Mouse (Mus musculus) left cerebral cortex, postnatal 25 days (tissue): ENCODE results near the gene Sh3d19. TPM values are rescaled to one million over a fixed set of nuclear protein-coding genes. Genes with fewer than 3 reads are reported as not detected.

Experiments
- DNase-seq, 2 experiments: peaks; one replicate each; pipeline ENCODE4 v3.0.0; 2022; ENCODE audit warnings: low spot score in 2 of 2, mixed read lengths in 1 of 2
- intact Hi-C: fragments of 180-260 bp; cut with DNase I; formaldehyde crosslinking; loops from one replicate; pipeline ENCODE4 v1.15.1; 2025
- total RNA-seq, 2 experiments: library from RNA; stranded (reverse); gene quantifications; 2 replicates each; pipeline ENCODE4 v1.2.3; 2021

The Sh3d19 gene
- total RNA-seq, 2 experiments from 2014 or later, result 17.8 to 22.3 TPM

DNA sequence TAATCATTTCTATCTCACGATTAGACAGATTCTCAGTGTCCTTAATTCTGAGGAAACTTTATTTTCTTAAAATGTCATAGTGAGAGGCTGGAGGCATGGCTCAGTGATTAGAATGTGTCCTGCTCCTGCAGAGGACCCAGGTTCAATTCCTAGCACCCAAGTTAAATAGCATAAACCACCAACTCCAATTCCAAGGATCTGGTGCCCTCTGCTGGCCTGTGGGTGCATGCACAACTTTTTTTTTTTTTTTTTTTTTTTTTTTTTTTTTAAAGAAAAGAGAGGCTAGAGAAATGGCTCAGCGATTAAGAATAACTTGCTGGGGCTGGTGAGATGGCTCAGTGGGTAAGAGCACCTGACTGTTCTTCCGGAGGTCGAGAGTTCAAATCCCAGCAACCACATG lies 146.0 kb downstream of the Sh3d19 start:
- no peak for DNase-seq
- intact Hi-C loops, result no loop called here

GRCm38 (mm10) chr3:86119237-86119932 lies 148.5 kb downstream of the Sh3d19 start:
- intact Hi-C loops, result no loop called here
- DNase-seq, result no peak

- DNase-seq, result no peak
- intact Hi-C loops, result no loop called here
Observed at GRCm38 (mm10) chr3:86122156-86122555, 151.2 kb downstream of the Sh3d19 start.

DNA sequence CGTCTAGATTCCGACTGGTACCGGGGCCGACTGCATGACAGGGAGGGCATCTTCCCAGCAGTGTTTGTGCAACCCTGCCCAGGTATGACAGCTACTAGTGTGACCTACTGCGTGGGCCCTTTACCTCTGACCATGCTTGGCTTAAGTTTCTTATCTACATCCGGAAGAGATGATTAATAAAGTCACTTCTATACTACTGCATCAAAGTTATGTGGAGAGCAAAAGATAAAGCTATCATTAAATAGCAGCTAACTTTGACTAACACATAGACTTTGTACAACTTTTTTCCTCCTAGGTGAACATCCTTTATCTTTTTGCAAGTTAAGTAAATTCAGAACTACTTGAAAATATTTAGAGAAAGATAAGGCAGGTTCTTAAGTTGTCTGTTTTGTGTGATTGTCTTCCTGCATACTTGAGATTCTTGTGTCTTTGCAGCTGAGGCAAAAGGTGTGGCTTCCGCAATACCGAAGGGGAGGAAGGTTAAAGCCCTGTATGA lies 152.4 kb downstream of the Sh3d19 start:
- no peak for DNase-seq
- intact Hi-C loops, result no loop called here

DNA sequence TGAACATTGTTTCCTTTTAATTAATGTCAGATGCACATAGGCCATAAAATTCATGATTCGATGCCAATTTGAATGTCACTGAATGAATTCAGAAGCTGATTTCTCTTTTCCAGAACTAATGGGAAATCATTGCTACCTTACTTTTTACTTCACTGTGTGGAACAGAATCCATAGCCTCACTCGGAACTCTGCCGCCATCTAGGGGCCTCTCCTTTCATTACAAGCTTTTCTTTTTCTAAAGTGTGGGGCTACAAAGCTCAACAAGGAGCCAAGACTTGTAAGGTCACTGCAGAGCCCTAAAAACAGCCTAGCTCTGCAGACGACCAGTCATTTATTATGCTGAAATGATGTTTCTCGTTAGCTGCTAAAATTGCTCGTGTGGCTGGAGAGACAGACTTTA lies 158.8 kb downstream of the Sh3d19 start:
- peak; percentile 75 to 84 for DNase-seq
- intact Hi-C loops, result loop anchor here (5.0 kb wide), 3 partner anchors 207 to 1212 kb away; no protein-coding TSS in a partner anchor

- no peak for DNase-seq
- intact Hi-C loops, result no loop called here
Observed at GRCm38 (mm10) chr3:86134939-86135638, 164.2 kb downstream of the Sh3d19 start.

DNA sequence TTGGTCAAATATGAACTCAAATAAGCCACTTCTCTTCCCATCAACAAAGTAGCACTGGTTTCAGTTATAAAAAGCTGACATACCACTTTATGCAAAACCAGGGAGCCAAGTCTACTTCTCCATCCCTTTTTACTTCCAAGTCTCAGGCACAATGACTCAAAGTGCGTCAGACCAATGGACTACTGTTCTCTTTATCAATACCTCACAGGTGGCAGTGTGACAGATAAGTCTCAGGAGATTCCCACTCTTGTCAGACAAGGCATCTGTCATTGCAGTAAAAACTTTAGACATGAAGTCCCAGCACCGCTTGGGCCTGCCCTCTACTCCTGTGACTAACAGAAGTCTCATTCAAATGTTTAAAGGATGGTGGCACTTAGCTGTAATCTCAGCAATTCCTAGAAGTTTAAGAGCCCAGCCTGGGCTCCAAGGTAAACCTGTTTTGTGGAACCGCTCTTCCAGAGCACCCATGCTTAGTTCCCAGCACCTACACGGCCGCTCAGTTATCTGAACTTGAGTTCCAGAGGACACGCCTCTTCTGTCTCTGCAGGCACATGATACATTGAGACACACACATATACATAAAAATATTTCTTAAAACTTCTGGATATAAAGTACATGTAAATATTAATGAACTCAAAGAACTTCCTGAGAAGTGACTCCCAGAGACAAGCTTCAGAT lies 165.1 kb downstream of the Sh3d19 start:
- DNase-seq, result no peak
- intact Hi-C loops, result no loop called here

DNA sequence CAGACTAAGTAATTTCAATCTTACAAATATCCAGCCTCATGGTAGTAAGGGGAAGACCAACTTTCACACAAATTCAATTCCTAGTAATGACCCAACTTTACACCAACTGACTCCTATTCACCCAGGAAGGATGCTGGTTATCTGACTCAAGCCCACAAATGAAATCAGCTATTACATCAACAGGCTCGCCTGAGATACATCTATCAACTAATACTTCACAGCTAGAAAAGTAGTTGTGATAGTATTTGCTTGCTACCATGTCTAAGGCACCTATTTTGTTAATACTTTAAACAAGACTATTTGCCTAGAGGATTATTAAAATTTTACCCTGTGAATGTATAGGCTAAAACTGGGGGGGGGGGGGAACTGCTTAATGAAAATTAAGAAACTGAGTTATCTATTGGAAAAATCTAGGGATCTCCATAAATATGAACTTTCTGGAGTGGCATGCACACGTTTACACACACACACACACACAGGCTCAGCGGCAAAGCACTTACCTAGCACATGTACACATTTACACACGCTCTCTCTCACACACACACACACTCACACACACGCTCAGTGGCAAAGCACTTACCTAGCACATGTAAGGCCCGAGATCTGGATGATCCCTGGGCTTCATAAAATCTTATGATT lies 166.1 kb downstream of the Sh3d19 start:
- no peak for DNase-seq
- intact Hi-C loops, result no loop called here

- intact Hi-C loops, result loop anchor here (5.0 kb wide), 1 partner anchor 567 kb away; the partner anchor contains the start of gene Gatb
Observed at GRCm38 (mm10) chr3:86139660-86140059, 168.8 kb downstream of the Sh3d19 start.

DNA sequence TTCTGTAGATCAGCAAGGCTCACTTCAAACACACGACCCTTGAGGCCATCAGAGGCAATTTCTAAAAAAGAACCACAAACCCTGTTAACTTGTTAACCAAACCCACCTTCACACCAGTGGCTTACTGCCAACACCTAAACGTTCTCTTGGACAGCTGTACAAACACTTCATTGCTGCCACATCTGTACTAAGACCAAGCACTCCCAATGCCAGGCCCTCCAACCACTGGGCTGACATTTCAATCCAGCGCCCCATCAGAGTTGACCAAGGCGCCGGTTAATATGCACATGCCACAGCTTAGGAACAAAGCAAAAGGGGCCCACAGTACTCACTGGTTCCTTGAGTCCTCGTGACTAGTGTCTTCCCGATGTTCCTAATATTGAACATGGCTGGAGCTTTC lies 170.5 kb downstream of the Sh3d19 start:
- no peak for DNase-seq
- intact Hi-C loops, result loop anchor here (5.0 kb wide), 1 partner anchor 569 kb away; the partner anchor contains the start of gene Gatb

More at GRCm38 (mm10) chr3:86139660-86140059, 168.8 kb downstream of the Sh3d19 start:
- no peak for DNase-seq

DNA sequence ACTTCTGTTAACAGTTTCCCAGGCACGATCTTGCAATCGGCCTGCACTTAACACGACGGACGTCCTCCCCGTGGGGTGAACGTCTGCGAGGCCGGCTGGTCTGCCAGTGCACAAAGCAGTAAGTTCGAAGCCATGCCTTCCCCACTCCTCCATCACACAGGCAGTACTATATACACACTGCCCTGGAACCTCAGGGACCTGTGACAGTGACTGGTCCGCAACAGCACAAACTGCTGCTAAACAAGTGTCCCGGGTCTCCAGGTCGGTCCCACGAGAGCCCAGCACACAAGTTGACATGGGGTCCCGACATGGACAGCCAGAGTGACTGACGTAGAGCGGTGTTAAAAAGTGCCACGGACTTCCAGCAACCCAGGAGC lies 171.0 kb downstream of the Sh3d19 start:
- no peak for DNase-seq
- intact Hi-C loops, result loop anchor here (1.0 to 5.0 kb wide), 2 partner anchors 81 to 570 kb away; partner anchors contain the start of gene Gatb

DNA sequence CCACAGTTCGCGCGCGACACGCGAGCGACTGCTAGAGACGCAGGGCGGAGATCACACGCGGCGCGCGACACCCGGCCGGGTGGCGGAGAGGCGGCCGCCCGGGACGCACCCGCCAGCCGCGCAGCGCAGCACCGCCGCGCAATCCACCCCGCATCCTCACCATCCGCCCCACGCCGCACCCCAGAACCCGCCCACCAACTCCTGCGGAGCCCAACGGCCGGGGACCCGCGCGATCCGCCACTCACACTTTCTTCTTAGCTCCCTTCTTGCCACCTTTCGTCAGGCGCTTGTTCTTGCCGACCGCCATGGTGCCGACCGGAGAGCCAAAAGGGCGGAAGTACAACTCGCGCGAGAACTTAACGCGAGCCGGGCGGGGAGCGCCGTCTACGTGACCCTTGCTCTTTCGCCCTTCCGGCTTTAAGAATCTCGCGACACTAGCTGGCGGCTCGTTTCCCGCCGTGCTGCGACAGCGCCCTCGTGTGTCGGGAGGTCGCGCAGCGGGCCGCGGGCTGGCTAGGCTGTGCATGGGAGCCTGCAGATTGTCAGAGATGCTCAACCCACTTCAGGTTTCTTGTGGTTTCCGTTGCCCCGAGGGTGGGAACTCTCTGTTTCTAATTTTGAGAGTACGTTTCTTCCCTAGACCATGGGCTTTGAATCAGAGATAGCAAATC lies 171.5 kb downstream of the Sh3d19 start, which contains the start of gene Rps3a1:
Gene Rps3a1, minus strand, starts transcription at position 440 of the 671 bp plus-strand sequence.
- intact Hi-C loops, result loop anchor here (1.0 to 5.0 kb wide), 2 partner anchors 81 to 570 kb away; partner anchors contain the start of gene Gatb

DNA sequence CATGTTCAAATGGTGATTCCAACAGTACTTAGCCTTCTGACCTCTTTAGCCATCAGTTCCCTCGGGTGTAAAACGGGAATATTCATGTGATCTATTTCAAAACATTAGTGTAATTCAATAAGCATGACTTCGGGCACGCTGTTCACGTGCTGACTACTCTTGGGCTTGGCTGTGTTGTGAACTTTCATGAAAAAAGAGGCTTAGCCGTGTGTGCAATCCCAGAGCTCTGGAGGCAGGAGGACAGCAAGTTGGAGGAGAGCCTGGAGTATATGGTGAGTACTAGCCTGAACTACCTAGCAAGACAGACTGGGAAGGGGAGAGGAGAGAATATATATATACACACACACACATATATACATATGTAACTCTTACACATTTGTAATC lies 172.0 kb downstream of the Sh3d19 start:
- intact Hi-C loops, result loop anchor here (1.0 to 5.0 kb wide), 2 partner anchors 80 to 571 kb away; partner anchors contain the start of gene Gatb

More for the DNA sequence above, 171.5 kb downstream of the Sh3d19 start, which contains the start of gene Rps3a1:
- peak; percentile 99 for DNase-seq

DNA sequence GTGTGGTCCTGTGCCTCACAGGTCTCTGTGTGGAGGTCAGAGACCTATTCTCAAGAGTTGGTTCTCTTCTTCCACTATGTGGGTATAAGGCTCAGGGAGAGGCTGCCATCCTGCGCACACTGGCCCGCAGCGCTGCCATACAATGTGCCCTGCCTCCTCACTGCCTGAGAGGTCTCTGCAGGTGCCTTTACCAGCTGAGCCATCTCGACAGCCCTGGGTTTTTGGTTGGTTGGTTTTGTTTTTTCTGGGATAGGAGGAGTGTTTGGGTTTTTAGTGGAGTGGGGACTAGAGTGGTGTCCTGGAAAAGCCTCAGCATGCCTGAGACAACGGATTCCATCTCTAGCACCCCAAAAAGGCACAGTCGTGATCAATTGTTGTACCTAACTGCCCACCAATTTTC lies 172.4 kb downstream of the Sh3d19 start:
- no peak for DNase-seq
- intact Hi-C loops, result loop anchor here (5.0 kb wide), 1 partner anchor 571 kb away; the partner anchor contains the start of gene Gatb

More for the DNA sequence above, 172.0 kb downstream of the Sh3d19 start:
- DNase-seq, result no peak

DNA sequence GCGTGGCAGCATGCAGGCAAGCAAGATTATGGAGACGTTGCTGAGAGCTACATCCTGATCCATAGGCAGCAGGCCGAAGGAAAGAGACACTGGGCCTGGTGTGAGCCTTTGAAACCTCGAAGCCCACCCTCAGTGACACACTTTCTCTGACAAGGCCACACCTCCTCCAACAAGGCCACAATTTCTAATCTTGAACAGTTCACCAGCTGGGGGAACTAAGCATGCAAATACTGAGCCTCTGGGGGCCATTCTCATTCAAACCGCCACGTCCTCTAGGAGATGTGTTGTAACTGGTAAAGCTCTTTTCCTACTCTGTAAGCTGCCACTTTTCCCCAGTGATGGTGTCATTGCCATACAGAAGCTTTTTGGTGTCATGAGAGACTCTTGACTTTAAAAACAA lies 178.2 kb downstream of the Sh3d19 start:
- intact Hi-C loops, result no loop called here
- no peak for DNase-seq

DNA sequence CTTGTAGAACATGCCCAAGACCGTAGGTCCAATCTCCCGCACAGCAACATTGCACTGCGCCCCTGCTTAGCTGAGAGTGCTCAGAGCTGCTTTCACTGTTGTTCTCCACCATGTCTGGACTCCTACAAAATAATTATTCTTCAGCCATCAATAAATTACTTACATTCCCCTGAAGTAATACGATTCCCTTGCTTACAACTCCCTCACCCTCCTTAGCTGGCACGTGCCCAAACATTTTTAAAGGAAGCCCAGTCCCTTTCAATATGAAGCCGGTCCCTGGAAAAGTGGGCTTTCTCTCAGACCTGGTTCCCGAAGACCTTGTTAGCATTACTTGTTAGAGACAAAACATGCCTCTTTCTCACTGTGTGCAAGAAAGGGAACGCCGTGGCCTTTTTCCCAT lies 178.6 kb downstream of the Sh3d19 start:
- DNase-seq, result no peak
- intact Hi-C loops, result no loop called here

- intact Hi-C loops, result no loop called here
- no peak for DNase-seq
Observed at GRCm38 (mm10) chr3:86168841-86169425, 198.0 kb downstream of the Sh3d19 start.

- no peak for DNase-seq
- intact Hi-C loops, result no loop called here
Observed at GRCm38 (mm10) chr3:86179714-86180113, 208.8 kb downstream of the Sh3d19 start.
